Comparison of ENCODE assay signal across 11 mouse cellular contexts in genomic region chr19:24415778-24416621, GRCm38 (mm10).
DNase-seq lines count a peak whose midpoint lies in the region; ATAC-seq lines count a peak whose summit lies in the region.
"Had no signal": no experiment of that assay in that cellular context is flagged by ENCODE, and none has a peak within 500 bp of the region (broad histone marks: within the 10 kb centered on the region; RNA-seq: fewer than 3 reads in every experiment).

No protein-coding gene starts in this region.

- peak; percentile 5 for DNase-seq in gastrocnemius, postnatal 14 days
- DNase-seq in gastrocnemius, adult 8-10 months (ENCODE audit: low spot score in 2 of 2): no peak
- DNase-seq in right cerebral cortex, postnatal 10 days (ENCODE audit: low spot score in 2 of 2): peak; percentile 31 to 36
- DNase-seq in right cerebral cortex, adult 18-20 months: no peak
- DNase-seq in thymus, postnatal 25 days: peak; percentile 49
- DNase-seq: cerebellum, adult 9-11 months; gastrocnemius, postnatal 25 days had no signal

- H3K9ac ChIP-seq in midbrain, embryonic 15.5 days: no peak overlapping the region
- H3K9ac ChIP-seq: embryonic facial prominence, embryonic 13.5 days had no signal

- no peaks in the 10 kb centered on the region for H3K9me3 ChIP-seq in midbrain, embryonic 15.5 days
- H3K9me3 ChIP-seq: embryonic facial prominence, embryonic 13.5 days had no signal

- H3K27ac ChIP-seq in midbrain, embryonic 15.5 days: peak overlapping the region; percentile 34; the same call in 1 of the 2 replicates
- H3K27ac ChIP-seq: embryonic facial prominence, embryonic 13.5 days had no signal

- H3K27me3 ChIP-seq in midbrain, embryonic 15.5 days (replicated peaks): no peaks in the 10 kb centered on the region
- H3K27me3 ChIP-seq: embryonic facial prominence, embryonic 13.5 days had no signal

- H3K36me3 ChIP-seq in midbrain, embryonic 15.5 days (replicated peaks): no peaks in the 10 kb centered on the region
- H3K36me3 ChIP-seq: embryonic facial prominence, embryonic 13.5 days had no signal

- intact Hi-C loops in gastrocnemius, postnatal 14 days (cut with DNase I; ENCODE audit: low total_unique reads): no loop called here

- WGBS in midbrain, embryonic 15.5 days: 66% methylated on average over 8 of the region's 8 CpGs

- H3K4me1 ChIP-seq in midbrain, embryonic 15.5 days: peaks cover 8% of the 10 kb centered on the region; the same call in 1 of the 2 replicates
- H3K4me1 ChIP-seq: embryonic facial prominence, embryonic 13.5 days had no signal

- ATAC-seq in midbrain, embryonic 15.5 days (replicated peaks): peak; percentile 91
- no peak for ATAC-seq in erythroblast, adult 5-6 weeks (replicated peaks; ENCODE audit: low FRiP score, poor library complexity, severe bottlenecking)
- ATAC-seq in monocyte, adult 5-6 weeks (replicated peaks; ENCODE audit: insufficient number of reproducible peaks, low FRiP score, low TSS enrichment, poor library complexity, severe bottlenecking): no peak

- no peak overlapping the region for H3K4me3 ChIP-seq in midbrain, embryonic 15.5 days
- H3K4me3 ChIP-seq: embryonic facial prominence, embryonic 13.5 days had no signal

- H3K4me2 ChIP-seq in midbrain, embryonic 15.5 days: no peak overlapping the region
- H3K4me2 ChIP-seq: embryonic facial prominence, embryonic 13.5 days had no signal

Comparison
In these comparisons a context has a peak if more than half of its experiments do, and no peak if none do; other contexts are left out.
1. DNase-seq: peak in gastrocnemius, postnatal 14 days (single experiment), right cerebral cortex, postnatal 10 days (2 of 2) and thymus, postnatal 25 days (single experiment); none in gastrocnemius, adult 8-10 months (0 of 2) and right cerebral cortex, adult 18-20 months (single experiment).